Comparison of ENCODE assay signal across 25 mouse cellular contexts in genomic region chr15:5839963-5840362, GRCm38 (mm10).
"Had no signal": no experiment of that assay in that cellular context is flagged by ENCODE, and none has a peak within 500 bp of the region (broad histone marks: within the 10 kb centered on the region; RNA-seq: fewer than 3 reads in every experiment).

No protein-coding gene starts in this region.

- H3K4me3 ChIP-seq: heart, adult 2 months; heart, embryonic 13.5 days; heart, embryonic 15.5 days; hindbrain, embryonic 10.5 days; hindbrain, embryonic 12.5 days; intestine, embryonic 15.5 days; layer of hippocampus, adult 2 months; left cerebral cortex, adult 2 months; limb, embryonic 10.5 days; limb, embryonic 12.5 days; liver, embryonic 13.5 days; liver, embryonic 15.5 days had no signal

- ATAC-seq: hindbrain, embryonic 16.5 days; intestine, embryonic 15.5 days; intestine, postnatal 0 days had no signal

- H3K27me3 ChIP-seq: heart, embryonic 13.5 days; heart, embryonic 15.5 days; hindbrain, embryonic 12.5 days; intestine, embryonic 15.5 days; limb, embryonic 12.5 days; liver, embryonic 13.5 days; liver, embryonic 15.5 days had no signal

- H3K4me2 ChIP-seq: heart, embryonic 11.5 days; heart, embryonic 13.5 days; heart, embryonic 15.5 days; hindbrain, embryonic 12.5 days; hindbrain, embryonic 14.5 days; intestine, embryonic 15.5 days; limb, embryonic 12.5 days; liver, embryonic 11.5 days; liver, embryonic 13.5 days; liver, embryonic 15.5 days had no signal

- H3K36me3 ChIP-seq: heart, embryonic 13.5 days; heart, embryonic 15.5 days; hindbrain, embryonic 10.5 days; hindbrain, embryonic 12.5 days; intestine, embryonic 15.5 days; limb, embryonic 10.5 days; limb, embryonic 12.5 days; liver, embryonic 13.5 days; liver, embryonic 15.5 days had no signal

- DNase-seq: gastrocnemius, postnatal 14 days; heart, adult 2 months; heart, postnatal 4 days; kidney, adult 18-20 months; kidney, adult 8-10 months; kidney, postnatal 10 days; kidney, postnatal 25 days; kidney, postnatal 4 days; liver; liver, embryonic 13.5 days had no signal

- H3K9ac ChIP-seq: heart, embryonic 13.5 days; heart, embryonic 15.5 days; hindbrain, embryonic 12.5 days; hindbrain, embryonic 14.5 days; intestine, embryonic 15.5 days; limb, embryonic 12.5 days; liver, embryonic 13.5 days; liver, embryonic 15.5 days had no signal

- H3K4me1 ChIP-seq: heart, embryonic 13.5 days; heart, embryonic 15.5 days; hindbrain, embryonic 10.5 days; hindbrain, embryonic 12.5 days; intestine, embryonic 15.5 days; limb, embryonic 10.5 days; limb, embryonic 12.5 days; liver, embryonic 13.5 days; liver, embryonic 15.5 days had no signal

- H3K9me3 ChIP-seq: heart, embryonic 13.5 days; heart, embryonic 15.5 days; hindbrain, embryonic 10.5 days; hindbrain, embryonic 12.5 days; intestine, embryonic 15.5 days; limb, embryonic 10.5 days; limb, embryonic 12.5 days; liver, embryonic 13.5 days; liver, embryonic 15.5 days had no signal

- H3K27ac ChIP-seq: heart, adult 2 months; heart, embryonic 13.5 days; heart, embryonic 15.5 days; hindbrain, embryonic 10.5 days; hindbrain, embryonic 12.5 days; hindbrain, embryonic 14.5 days; intestine, embryonic 15.5 days; layer of hippocampus, adult 2 months; left cerebral cortex, adult 2 months; limb, embryonic 10.5 days; limb, embryonic 12.5 days; liver, embryonic 13.5 days; liver, embryonic 15.5 days had no signal
